Comparison of ENCODE assay signal across 23 mouse cellular contexts in genomic region chr17:5693256-5693655, GRCm38 (mm10).
DNase-seq lines count a peak whose midpoint lies in the region; ATAC-seq and TF ChIP-seq lines count a peak whose summit lies in the region.
"Had no signal": no experiment of that assay in that cellular context is flagged by ENCODE, and none has a peak within 500 bp of the region (broad histone marks: within the 10 kb centered on the region; RNA-seq: fewer than 3 reads in every experiment).

No protein-coding gene starts in this region.

- no peak for TF ChIP-seq POLR2A in lung, adult 2 months (IDR thresholded peaks at IDR 0.05; ENCODE audit: borderline replicate concordance, extremely low read depth, low read depth, low read length)

- H3K4me1 ChIP-seq in lung, embryonic 14.5 days (ENCODE audit: insufficient read depth) = no peaks in the 10 kb centered on the region
- H3K4me1 ChIP-seq in lung, adult 2 months (ENCODE audit: control insufficient read depth, insufficient read depth, low read length) = no peaks in the 10 kb centered on the region; the same call in 1 of the 2 replicates
- 0 out of 2 replicates have a peak, but pooled peaks cover 3% of the 10 kb centered on the region for H3K4me1 ChIP-seq in embryonic facial prominence, embryonic 15.5 days
- H3K4me1 ChIP-seq in stomach, postnatal 0 days (replicated peaks; ENCODE audit: control insufficient read depth, insufficient read depth) = no peaks in the 10 kb centered on the region
- H3K4me1 ChIP-seq: forebrain, embryonic 12.5 days; hindbrain, embryonic 15.5 days had no signal

- TF ChIP-seq CTCF in lung, embryonic 14.5 days (IDR thresholded peaks at IDR 0.05; ENCODE audit: low read depth) = no peak
- no peak for TF ChIP-seq CTCF in lung, adult 2 months (IDR thresholded peaks at IDR 0.05; ENCODE audit: insufficient read depth, low read length)
- TF ChIP-seq CTCF in stomach, postnatal 0 days (IDR thresholded peaks at IDR 0.05; ENCODE audit: low read depth) = no peak

- WGBS in lung, embryonic 14.5 days = 47% methylated on average over 7 of the region's 7 CpGs
- 75% methylated on average over 7 of the region's 7 CpGs for WGBS in lung, adult 2 months
- 61% methylated on average over 7 of the region's 7 CpGs for WGBS in embryonic facial prominence, embryonic 15.5 days
- WGBS in stomach, postnatal 0 days = 38% methylated on average over 7 of the region's 7 CpGs

- H3K27ac ChIP-seq in lung, embryonic 14.5 days (ENCODE audit: low read depth) = no peak overlapping the region
- no peak overlapping the region for H3K27ac ChIP-seq in embryonic facial prominence, embryonic 15.5 days (replicated peaks)
- H3K27ac ChIP-seq in stomach, postnatal 0 days (replicated peaks) = no peak overlapping the region
- H3K27ac ChIP-seq: forebrain, embryonic 12.5 days; hindbrain, embryonic 15.5 days; left cerebral cortex, adult 2 months had no signal

- no peak overlapping the region for H3K4me2 ChIP-seq in lung, embryonic 14.5 days
- H3K4me2 ChIP-seq in embryonic facial prominence, embryonic 15.5 days (replicated peaks) = no peak overlapping the region
- no peak overlapping the region for H3K4me2 ChIP-seq in stomach, postnatal 0 days (replicated peaks; ENCODE audit: low read depth)
- H3K4me2 ChIP-seq: forebrain, embryonic 12.5 days; hindbrain, embryonic 15.5 days had no signal

- no peaks in the 10 kb centered on the region for H3K27me3 ChIP-seq in lung, embryonic 14.5 days (ENCODE audit: insufficient read depth, low read length)
- no peaks in the 10 kb centered on the region for H3K27me3 ChIP-seq in embryonic facial prominence, embryonic 15.5 days
- H3K27me3 ChIP-seq in stomach, postnatal 0 days (ENCODE audit: control insufficient read depth, insufficient read depth, low read length) = no peaks in the 10 kb centered on the region
- H3K27me3 ChIP-seq: forebrain, embryonic 12.5 days; hindbrain, embryonic 15.5 days; Patski had no signal

- no peak for TF ChIP-seq EP300 in stomach, postnatal 0 days (optimal IDR thresholded peaks at IDR 0.05)

- no peak for ATAC-seq in lung, embryonic 14.5 days (ENCODE audit: insufficient read depth)
- 0 out of 2 replicates have a peak, but pooled peaks have one; percentile 27 for ATAC-seq in embryonic facial prominence, embryonic 15.5 days (ENCODE audit: insufficient number of reproducible peaks, low FRiP score, low TSS enrichment, low read depth)
- peak; percentile 26; the same call in 1 of the 2 replicates for ATAC-seq in stomach, postnatal 0 days (ENCODE audit: low FRiP score, low TSS enrichment)
- ATAC-seq: CD4-positive, CD25-positive, alpha-beta regulatory T cell, adult 4 months; Patski had no signal

- no peaks in the 10 kb centered on the region for H3K36me3 ChIP-seq in lung, embryonic 14.5 days (ENCODE audit: insufficient read depth)
- H3K36me3 ChIP-seq in embryonic facial prominence, embryonic 15.5 days = no peaks in the 10 kb centered on the region
- no peaks in the 10 kb centered on the region for H3K36me3 ChIP-seq in stomach, postnatal 0 days (ENCODE audit: control insufficient read depth, insufficient read depth, low read length)
- H3K36me3 ChIP-seq: forebrain, embryonic 12.5 days; hindbrain, embryonic 15.5 days had no signal

- peak; percentile 18 for DNase-seq in gastrocnemius, adult 18-20 months (ENCODE audit: low spot score)
- no peak for DNase-seq in gastrocnemius, postnatal 36 days
- peak; percentile 74 for DNase-seq in lung, embryonic 14.5 days
- no peak for DNase-seq in lung, adult 2 months
- no peak for DNase-seq in stomach, postnatal 0 days (ENCODE audit: low spot score)
- DNase-seq in embryo, embryonic 11 days = no peak
- DNase-seq in thymus, postnatal 0 days (ENCODE audit: low spot score) = no peak
- DNase-seq: adrenal gland, postnatal 36 days; cerebellum, adult 18-20 months; cerebellum, postnatal 25 days; kidney, adult 2 months; left cerebral cortex, postnatal 4 days; midbrain, embryonic 14.5 days; right cerebral cortex, postnatal 14 days; spleen, adult 18-20 months; thymus, postnatal 14 days had no signal

- no peak overlapping the region for H3K9ac ChIP-seq in lung, embryonic 14.5 days
- H3K9ac ChIP-seq in embryonic facial prominence, embryonic 15.5 days = no peak overlapping the region
- H3K9ac ChIP-seq in stomach, postnatal 0 days (ENCODE audit: low read length) = no peak overlapping the region
- H3K9ac ChIP-seq: forebrain, embryonic 12.5 days; hindbrain, embryonic 15.5 days had no signal

- intact Hi-C loops in gastrocnemius, postnatal 36 days (cut with DNase I) = no loop called here

- no peaks in the 10 kb centered on the region for H3K9me3 ChIP-seq in lung, embryonic 14.5 days (ENCODE audit: low read depth, low read length)
- H3K9me3 ChIP-seq in embryonic facial prominence, embryonic 15.5 days (replicated peaks) = no peaks in the 10 kb centered on the region
- no peaks in the 10 kb centered on the region for H3K9me3 ChIP-seq in stomach, postnatal 0 days (ENCODE audit: control insufficient read depth, low read length)
- H3K9me3 ChIP-seq: forebrain, embryonic 12.5 days; hindbrain, embryonic 15.5 days had no signal

- no peak overlapping the region for H3K4me3 ChIP-seq in lung, embryonic 14.5 days (ENCODE audit: low read depth, low read length)
- no peak overlapping the region for H3K4me3 ChIP-seq in lung, adult 2 months (replicated peaks; ENCODE audit: extremely low read depth, low read depth, low read length)
- H3K4me3 ChIP-seq in embryonic facial prominence, embryonic 15.5 days (replicated peaks) = no peak overlapping the region
- no peak overlapping the region for H3K4me3 ChIP-seq in stomach, postnatal 0 days (ENCODE audit: low read depth, low read length)
- H3K4me3 ChIP-seq: forebrain, embryonic 12.5 days; hindbrain, embryonic 15.5 days; left cerebral cortex, adult 2 months; megakaryocyte, embryonic 14.5 days had no signal

Comparison
In these comparisons a context has a peak if more than half of its experiments do, and no peak if none do; other contexts are left out.
1. DNase-seq: peak in gastrocnemius, adult 18-20 months (single experiment) and lung, embryonic 14.5 days (single experiment); none in gastrocnemius, postnatal 36 days (0 of 2), lung, adult 2 months (single experiment), stomach, postnatal 0 days (single experiment), embryo, embryonic 11 days (single experiment) and thymus, postnatal 0 days (single experiment).